Mouse (Mus musculus): Measurements from ENCODE around the gene Coq5. TPM values are rescaled to one million over a fixed set of nuclear protein-coding genes. Genes with fewer than 3 reads are reported as not detected.

Gene Coq5
- polyA plus RNA-seq, 1 experiment from 2014 or later, result 38.1 TPM

DNA sequence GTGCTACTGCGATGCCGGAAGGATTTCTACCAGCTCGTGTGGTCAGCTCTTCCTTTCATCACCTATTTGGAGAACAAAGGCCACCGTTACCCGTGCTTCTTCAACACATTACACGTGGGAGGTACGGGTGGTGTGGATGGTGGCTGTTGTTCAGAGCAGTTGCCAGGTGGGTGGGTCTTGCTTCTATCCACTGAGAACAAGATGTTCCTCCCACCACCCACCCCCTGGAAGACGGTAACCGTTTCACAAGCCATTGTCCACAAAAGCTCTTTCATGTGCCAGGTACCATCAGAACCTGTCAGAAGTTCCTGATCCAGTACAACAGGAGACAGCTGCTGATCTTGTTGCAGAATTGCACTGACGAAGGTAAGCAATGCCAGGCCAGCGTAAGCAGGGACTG is 39.3 kb upstream of the Coq5 start:
- Histone ChIP-seq H3K27me3 (peaks cover 6% of the 10 kb centered on the region), H3K4me3 (replicated peaks) (no peak overlapping the region), H3K36me3 (peaks cover 57% of the 10 kb centered on the region), H3K4me2 (0 out of 2 replicates have a peak overlapping the region, but pooled peaks have one; percentile 95), H3K27ac (no peak overlapping the region), H3K9ac (no peak overlapping the region), H3K4me1 (replicated peaks) (peaks cover 32% of the 10 kb centered on the region), H3K9me3 (replicated peaks) (no peaks in the 10 kb centered on the region)
- no peak for DNase-seq
- 93% methylated on average over 11 of the region's 11 CpGs for WGBS (ENCODE audit: insufficient replicate concordance)
- ATAC-seq (ENCODE audit: low read depth), result no peak

DNA sequence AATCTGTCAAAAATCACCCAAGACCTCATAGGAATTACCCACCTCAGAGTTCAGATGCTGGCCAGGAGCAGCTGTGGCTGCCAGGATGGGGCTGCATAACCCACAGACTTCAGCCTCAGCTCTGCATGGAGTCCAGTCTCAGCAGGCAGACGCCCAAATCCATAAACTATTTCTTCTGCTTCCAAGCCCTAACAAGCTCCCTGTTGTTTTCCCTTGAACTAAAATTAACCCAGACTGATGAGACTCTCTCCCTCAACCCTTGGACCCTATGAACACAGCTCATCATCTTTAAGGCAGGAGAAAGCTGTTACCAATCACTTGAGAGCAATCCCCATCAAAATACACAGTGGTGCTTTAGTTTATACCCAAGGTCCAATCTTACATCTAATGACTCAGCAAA is 24.0 kb upstream of the Coq5 start:
- peaks cover 74% of the 10 kb centered on the region for H3K36me3 ChIP-seq
- peaks cover 35% of the 10 kb centered on the region for H3K4me1 ChIP-seq (replicated peaks)
- no peak overlapping the region for H3K27ac ChIP-seq
- no peak overlapping the region for H3K4me2 ChIP-seq
- ATAC-seq (ENCODE audit: low read depth) (no peak), DNase-seq (no peak)
- no peaks in the 10 kb centered on the region for H3K27me3 ChIP-seq
- H3K9ac ChIP-seq, result no peak overlapping the region
- H3K9me3 ChIP-seq (replicated peaks), result no peaks in the 10 kb centered on the region
- 94% methylated on average over 1 of the region's 1 CpGs for WGBS (ENCODE audit: insufficient replicate concordance)
- no peak overlapping the region for H3K4me3 ChIP-seq (replicated peaks)

DNA sequence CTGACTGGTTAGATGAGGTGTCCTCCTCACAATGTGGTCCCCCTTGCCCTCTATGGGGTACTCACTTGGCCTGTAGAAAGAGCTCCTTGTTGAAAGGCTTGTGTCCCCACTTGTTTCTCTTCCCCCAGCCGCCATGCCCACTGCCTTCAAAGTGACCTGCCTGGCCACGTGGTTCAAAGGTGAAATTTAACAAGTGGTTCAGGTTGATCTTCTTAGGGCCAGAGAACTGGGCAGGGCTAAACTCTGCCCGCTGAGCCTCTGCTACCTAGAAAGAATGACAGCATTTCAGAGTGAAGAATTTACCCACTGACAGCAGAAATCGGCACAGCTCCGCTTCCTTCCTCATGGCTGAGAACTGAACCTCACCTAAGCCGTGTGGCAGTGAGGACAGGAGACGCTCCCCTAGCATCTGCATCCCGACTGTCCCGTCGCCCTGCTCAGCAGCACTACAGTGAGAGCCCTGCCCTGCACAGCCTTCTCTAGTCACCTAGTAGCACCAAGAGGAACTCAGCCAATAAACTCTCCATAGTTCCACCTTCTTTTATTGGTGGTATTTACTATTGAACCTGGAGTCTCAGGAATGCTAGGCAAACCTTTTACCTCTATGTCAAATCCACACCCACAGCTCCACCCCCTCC is 22.4 kb upstream of the Coq5 start:
- Histone ChIP-seq H3K4me1 (replicated peaks) (peaks cover 48% of the 10 kb centered on the region), H3K9ac (0 out of 2 replicates have a peak overlapping the region, but pooled peaks have one; percentile 3), H3K36me3 (peaks cover 72% of the 10 kb centered on the region), H3K27ac (no peak overlapping the region), H3K4me3 (replicated peaks) (no peak overlapping the region), H3K27me3 (no peaks in the 10 kb centered on the region), H3K9me3 (replicated peaks) (no peaks in the 10 kb centered on the region), H3K4me2 (no peak overlapping the region)
- WGBS (ENCODE audit: insufficient replicate concordance), result 92% methylated on average over 10 of the region's 10 CpGs
- DNase-seq, result no peak
- ATAC-seq (ENCODE audit: low read depth), result no peak

DNA sequence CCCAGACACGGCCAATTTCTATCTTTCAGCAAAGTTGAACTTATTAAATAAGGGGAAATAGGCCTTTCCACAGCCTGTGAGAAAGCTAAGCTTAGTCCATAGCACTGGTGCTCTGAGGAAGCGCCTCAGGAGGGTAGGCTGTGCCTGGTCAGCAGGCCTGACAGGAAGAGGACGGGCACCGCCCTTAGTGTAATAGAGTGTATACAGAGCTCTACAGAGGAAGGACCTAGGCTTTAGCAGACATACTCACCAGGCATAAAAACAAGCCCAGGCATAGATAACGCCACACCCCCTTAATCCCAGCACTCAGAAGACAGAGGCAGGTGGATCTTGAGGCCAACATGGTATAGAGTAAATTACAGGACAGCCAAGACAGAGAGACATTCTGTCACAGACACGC is 19.1 kb upstream of the Coq5 start:
- ATAC-seq (ENCODE audit: low read depth) (peak; percentile 84), DNase-seq (peak; percentile 33)
- Histone ChIP-seq H3K4me1 (replicated peaks) (peaks cover 80% of the 10 kb centered on the region), H3K9me3 (replicated peaks) (no peaks in the 10 kb centered on the region), H3K36me3 (peaks cover 93% of the 10 kb centered on the region), H3K9ac (peak overlapping the region; percentile 55; the same call in 1 of the 2 replicates), H3K27ac (peak overlapping the region; percentile 52), H3K4me3 (replicated peaks) (no peak overlapping the region), H3K27me3 (no peaks in the 10 kb centered on the region), H3K4me2 (peak overlapping the region; percentile 26; the same call in 1 of the 2 replicates)
- 78% methylated on average over 6 of the region's 6 CpGs for WGBS (ENCODE audit: insufficient replicate concordance)

DNA sequence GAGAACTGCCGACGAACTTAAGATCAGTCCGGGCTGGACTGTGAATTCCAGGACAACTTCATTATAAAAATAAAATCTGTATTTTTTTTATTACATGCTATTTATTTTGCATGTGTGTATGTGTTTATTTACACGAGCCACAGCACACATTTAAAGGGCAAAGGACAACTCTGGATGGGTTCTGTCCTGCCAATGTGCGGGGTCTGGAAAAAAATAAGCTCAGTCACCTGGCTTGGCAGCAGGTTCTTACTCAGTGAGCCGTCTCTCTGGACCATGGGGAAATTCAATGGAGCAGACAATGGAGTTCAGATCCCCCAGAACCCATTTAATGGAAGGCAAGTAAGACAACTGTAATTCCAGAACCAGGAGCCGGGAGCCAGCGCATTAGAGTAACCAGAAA is 18.3 kb upstream of the Coq5 start:
- no peak for ATAC-seq (ENCODE audit: low read depth)
- Histone ChIP-seq H3K9me3 (replicated peaks) (no peaks in the 10 kb centered on the region), H3K36me3 (peaks cover 92% of the 10 kb centered on the region), H3K27me3 (no peaks in the 10 kb centered on the region), H3K27ac (peak overlapping the region; percentile 52; the same call in 1 of the 2 replicates), H3K4me2 (peak overlapping the region; percentile 26; the same call in 1 of the 2 replicates), H3K9ac (peak overlapping the region; percentile 55; the same call in 1 of the 2 replicates), H3K4me3 (replicated peaks) (no peak overlapping the region), H3K4me1 (replicated peaks) (peaks cover 80% of the 10 kb centered on the region)
- no peak for DNase-seq
- 87% methylated on average over 8 of the region's 8 CpGs for WGBS (ENCODE audit: insufficient replicate concordance)

DNA sequence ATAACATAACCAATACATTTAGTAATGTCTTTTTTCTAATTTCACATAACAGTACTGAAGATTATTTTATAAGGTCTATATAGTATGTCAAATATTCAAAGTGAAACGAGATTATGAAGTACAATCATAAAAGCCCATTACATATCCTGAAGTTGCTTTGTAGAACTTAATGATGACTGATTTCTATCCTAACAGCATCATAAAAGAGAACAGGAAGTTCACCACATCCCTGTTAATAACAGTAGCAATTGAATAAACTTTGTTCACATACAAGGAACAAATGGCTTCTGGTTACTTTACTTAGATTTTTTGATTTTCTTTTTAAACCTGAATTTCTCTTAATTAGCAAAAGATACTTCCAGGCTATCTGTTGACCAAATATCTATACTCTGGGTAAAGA is 17.6 kb upstream of the Coq5 start:
- no peak overlapping the region for H3K27ac ChIP-seq
- ATAC-seq (ENCODE audit: low read depth) (no peak), DNase-seq (no peak)
- 76% methylated on average over 1 of the region's 1 CpGs for WGBS (ENCODE audit: insufficient replicate concordance)
- H3K9ac ChIP-seq, result no peak overlapping the region
- no peaks in the 10 kb centered on the region for H3K27me3 ChIP-seq
- H3K4me2 ChIP-seq, result no peak overlapping the region
- peaks cover 88% of the 10 kb centered on the region for H3K36me3 ChIP-seq
- no peak overlapping the region for H3K4me3 ChIP-seq (replicated peaks)
- no peaks in the 10 kb centered on the region for H3K9me3 ChIP-seq (replicated peaks)
- H3K4me1 ChIP-seq (replicated peaks), result peaks cover 81% of the 10 kb centered on the region

DNA sequence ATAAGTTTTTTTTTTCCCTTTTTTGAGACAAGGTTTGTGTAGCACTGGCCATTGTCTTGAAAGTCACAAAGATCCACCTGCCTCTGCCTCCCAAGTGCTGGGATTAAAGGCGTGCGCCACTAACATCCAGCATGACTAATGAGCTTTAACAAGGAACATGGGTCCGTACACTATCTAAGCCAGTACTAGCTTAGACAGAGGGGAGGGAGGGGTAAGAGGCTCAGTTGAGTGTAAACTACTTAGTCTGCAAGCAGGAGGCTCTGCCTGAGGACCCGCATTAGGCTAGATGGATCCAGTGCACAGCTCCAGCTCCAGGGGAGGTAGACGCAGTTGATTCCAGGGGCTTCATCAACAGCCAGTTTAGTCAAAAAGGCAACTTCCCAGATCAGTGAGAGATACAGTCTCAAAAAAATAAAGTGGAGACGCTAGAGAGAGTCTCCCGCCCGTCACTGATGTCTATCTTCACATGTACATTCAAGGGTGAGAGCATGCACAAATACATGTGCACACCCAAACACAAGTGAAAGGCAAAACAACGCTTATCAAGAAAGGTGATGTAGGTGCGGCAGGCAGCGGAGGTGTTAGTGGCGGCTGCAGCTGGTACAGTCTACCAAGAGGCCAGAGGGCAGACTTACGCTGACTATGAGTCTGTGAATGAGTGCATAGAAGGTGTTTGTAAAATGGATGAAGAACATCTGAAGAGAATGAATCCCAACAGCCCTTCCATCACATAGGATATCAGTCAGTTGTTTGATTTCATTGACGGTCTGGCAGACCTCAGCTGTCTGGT is 16.8 kb upstream of the Coq5 start:
- ATAC-seq (ENCODE audit: low read depth), result no peak
- peaks cover 82% of the 10 kb centered on the region for H3K4me1 ChIP-seq (replicated peaks)

DNA sequence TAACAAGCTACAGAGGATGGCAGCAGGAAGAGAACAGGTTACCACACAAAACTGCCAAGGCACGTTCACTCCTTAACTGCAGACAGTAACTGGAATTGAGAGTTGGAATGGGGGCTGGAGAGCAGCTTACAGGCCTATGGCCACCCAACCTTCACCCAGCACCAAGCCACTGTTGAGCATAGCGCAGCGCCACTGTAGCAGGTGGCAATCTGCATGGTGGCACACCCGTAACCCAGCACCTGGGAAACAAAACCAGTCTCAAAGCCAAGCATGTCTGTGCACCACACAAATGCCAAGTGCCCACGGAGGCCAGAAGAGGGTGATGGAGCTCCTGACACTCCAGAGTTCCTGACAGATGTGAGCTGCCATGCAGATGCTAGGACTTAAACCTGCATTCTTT is 13.1 kb upstream of the Coq5 start:
- Histone ChIP-seq H3K27ac (peak overlapping the region; percentile 100), H3K4me1 (replicated peaks) (peaks cover 92% of the 10 kb centered on the region), H3K27me3 (no peaks in the 10 kb centered on the region), H3K4me3 (replicated peaks) (peak overlapping the region; percentile 51), H3K9ac (peak overlapping the region; percentile 67), H3K36me3 (peaks cover 74% of the 10 kb centered on the region), H3K9me3 (replicated peaks) (no peaks in the 10 kb centered on the region), H3K4me2 (peak overlapping the region; percentile 70)
- peak; percentile 49 for DNase-seq
- WGBS (ENCODE audit: insufficient replicate concordance), result 73% methylated on average over 5 of the region's 5 CpGs
- peak; percentile 61 for ATAC-seq (ENCODE audit: low read depth)

More for the DNA sequence above, 16.8 kb upstream of the Coq5 start:
- H3K36me3 ChIP-seq, result peaks cover 79% of the 10 kb centered on the region
- H3K9ac ChIP-seq, result no peak overlapping the region
- 0 out of 2 replicates have a peak overlapping the region, but pooled peaks have one; percentile 8 for H3K27ac ChIP-seq
- peak overlapping the region; percentile 2; the same call in 1 of the 2 replicates for H3K4me2 ChIP-seq
- no peaks in the 10 kb centered on the region for H3K9me3 ChIP-seq (replicated peaks)
- H3K4me3 ChIP-seq (replicated peaks), result no peak overlapping the region
- no peak for DNase-seq
- 83% methylated on average over 14 of the region's 14 CpGs for WGBS (ENCODE audit: insufficient replicate concordance)
- H3K27me3 ChIP-seq, result no peaks in the 10 kb centered on the region

DNA sequence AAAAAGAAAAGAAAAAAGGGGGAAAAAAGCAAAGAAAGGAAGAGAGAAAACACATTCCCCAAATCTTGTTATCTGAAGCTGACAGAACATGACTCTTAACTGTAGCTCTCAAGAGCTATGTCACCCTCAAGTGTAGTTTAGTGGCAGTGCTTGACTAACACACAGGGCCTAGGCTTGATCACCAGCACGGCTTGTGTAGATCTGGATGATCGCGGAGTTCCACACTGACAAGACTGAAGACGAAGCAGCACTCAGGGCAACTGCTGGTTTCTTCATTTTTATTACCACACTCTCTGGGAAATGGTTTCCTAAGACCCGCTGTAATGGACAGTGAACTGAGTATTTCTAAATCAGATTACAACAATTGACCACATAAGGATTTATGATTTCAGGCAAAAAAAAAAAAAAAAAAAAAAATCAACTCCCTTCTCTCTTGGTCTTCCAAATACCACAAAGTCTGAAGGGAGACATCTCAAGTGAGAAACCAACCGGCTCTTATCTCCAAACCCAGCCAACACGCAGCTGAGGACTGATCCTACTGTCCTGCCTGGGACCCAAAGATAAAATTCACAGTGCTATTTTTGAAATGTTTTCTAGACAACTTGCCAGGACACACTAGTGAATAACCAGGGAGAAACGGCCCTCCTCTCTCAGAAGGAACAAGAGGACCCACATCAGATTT is 12.5 kb upstream of the Coq5 start:
- 18% methylated on average over 8 of the region's 8 CpGs for WGBS (ENCODE audit: insufficient replicate concordance)
- H3K9me3 ChIP-seq (replicated peaks), result no peaks in the 10 kb centered on the region
- peak overlapping the region; percentile 70 for H3K4me2 ChIP-seq
- H3K36me3 ChIP-seq, result peaks cover 71% of the 10 kb centered on the region
- H3K4me1 ChIP-seq (replicated peaks), result peaks cover 93% of the 10 kb centered on the region
- H3K27me3 ChIP-seq, result no peaks in the 10 kb centered on the region
- peak overlapping the region; percentile 51 for H3K4me3 ChIP-seq (replicated peaks)
- peak; percentile 86 for DNase-seq
- peak overlapping the region; percentile 100 for H3K27ac ChIP-seq
- peak overlapping the region; percentile 99 for H3K9ac ChIP-seq
- peak; percentile 87 for ATAC-seq (ENCODE audit: low read depth)

DNA sequence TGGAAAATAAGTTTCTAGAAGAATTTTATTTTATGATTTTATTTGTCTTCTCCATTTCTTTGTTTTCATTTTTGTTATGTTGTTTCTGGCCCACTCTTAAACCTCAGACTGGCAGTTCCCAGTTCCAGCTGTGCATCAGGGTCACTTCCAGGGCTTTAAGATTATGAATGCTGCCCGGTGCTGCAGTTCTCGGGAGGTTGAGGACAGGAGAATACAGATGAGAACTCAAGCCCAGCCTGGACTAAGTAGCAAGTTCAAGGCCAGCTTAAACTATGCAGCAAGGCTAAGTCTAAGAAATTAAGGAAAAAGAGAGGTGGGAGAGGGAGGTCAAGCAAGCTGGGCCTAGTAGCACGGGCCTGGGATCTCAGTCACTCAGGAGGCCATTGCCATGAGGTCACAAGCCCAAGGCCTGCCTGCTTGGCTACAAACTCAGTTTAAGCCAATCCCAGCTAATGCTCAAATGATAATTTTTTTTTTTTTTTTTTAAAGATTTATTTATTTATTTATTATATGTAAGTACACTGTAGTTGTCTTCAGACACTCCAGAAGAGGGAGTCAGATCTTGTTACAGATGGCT is 11.9 kb upstream of the Coq5 start:
- peak; percentile 39 for ATAC-seq (ENCODE audit: low read depth)
- WGBS (ENCODE audit: insufficient replicate concordance), result 19% methylated on average over 3 of the region's 3 CpGs
- H3K27ac ChIP-seq, result peak overlapping the region; percentile 100

DNA sequence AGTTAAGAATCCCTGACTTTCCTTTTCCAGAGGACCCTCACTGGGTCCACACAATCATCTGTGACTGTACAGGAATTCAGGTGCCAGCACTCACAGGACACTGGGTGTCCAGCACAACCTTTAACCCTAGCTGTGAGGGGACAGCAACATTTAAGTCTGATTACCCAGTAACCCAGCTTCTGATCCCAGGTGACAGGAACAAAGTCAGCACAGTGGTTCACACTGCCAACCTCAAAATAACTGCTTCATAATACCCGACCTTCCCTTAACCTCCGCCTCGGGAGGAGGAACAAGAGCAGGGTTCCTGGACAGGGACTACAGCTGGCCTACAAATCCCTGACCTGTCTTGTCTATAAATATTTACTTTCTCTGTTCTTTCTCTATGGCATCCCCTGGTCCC is 11.2 kb upstream of the Coq5 start:
- Histone ChIP-seq H3K9me3 (replicated peaks) (no peaks in the 10 kb centered on the region), H3K4me3 (replicated peaks) (peak overlapping the region; percentile 98), H3K4me2 (peak overlapping the region; percentile 70), H3K4me1 (replicated peaks) (peaks cover 85% of the 10 kb centered on the region), H3K36me3 (peaks cover 59% of the 10 kb centered on the region), H3K27ac (peak overlapping the region; percentile 100), H3K9ac (peak overlapping the region; percentile 99), H3K27me3 (no peaks in the 10 kb centered on the region)
- 29% methylated on average over 3 of the region's 3 CpGs for WGBS (ENCODE audit: insufficient replicate concordance)
- DNase-seq, result no peak
- ATAC-seq (ENCODE audit: low read depth), result no peak

More for the DNA sequence above, 11.9 kb upstream of the Coq5 start:
- H3K9me3 ChIP-seq (replicated peaks), result no peaks in the 10 kb centered on the region
- peak overlapping the region; percentile 51 for H3K4me3 ChIP-seq (replicated peaks)
- peak overlapping the region; percentile 99 for H3K9ac ChIP-seq
- H3K4me2 ChIP-seq, result peak overlapping the region; percentile 70
- H3K4me1 ChIP-seq (replicated peaks), result peaks cover 88% of the 10 kb centered on the region
- no peaks in the 10 kb centered on the region for H3K27me3 ChIP-seq
- peaks cover 66% of the 10 kb centered on the region for H3K36me3 ChIP-seq
- DNase-seq, result no peak
